ENCODE assay signal across 12 mouse cellular contexts in genomic region chr19:53889555-53889954, GRCm38 (mm10). TPM values are rescaled to one million over a fixed set of nuclear protein-coding genes. Genes with fewer than 3 reads are reported as not detected.
DNase-seq lines count a peak whose midpoint lies in the region.
"Had no signal": no experiment of that assay in that cellular context is flagged by ENCODE, and none has a peak within 500 bp of the region (broad histone marks: within the 10 kb centered on the region; RNA-seq: fewer than 3 reads in every experiment).

No protein-coding gene starts in this region.

- peak; percentile 61 to 65 for DNase-seq in spleen, postnatal 36 days (ENCODE audit: low spot score in 2 of 2)
- no peak for DNase-seq in spleen, postnatal 14 days (ENCODE audit: low spot score in 2 of 2)
- DNase-seq in T-cell, adult 2 months (ENCODE audit: low spot score): peak; percentile 67
- peak; percentile 73 for DNase-seq in naive thymus-derived CD4-positive, alpha-beta T cell, adult 2 months (ENCODE audit: low read depth)
- no peak for DNase-seq in embryo, embryonic 11 days
- DNase-seq in layer of hippocampus, adult 9-11 months: no peak
- no peak for DNase-seq in gastrocnemius, postnatal 4 days (ENCODE audit: low spot score in 2 of 2)
- DNase-seq: cerebellum, postnatal 10 days; gastrocnemius, adult 2 months; kidney, adult 11 months; lung, postnatal 14 days; right cerebral cortex, postnatal 14 days had no signal

RNA-seq across cellular contexts. Expression of gene Pdcd4, which starts 2.5 kb away (rescaled TPM):
- total RNA-seq in gastrocnemius, postnatal 4 days (2021): 10 to 100 TPM; 47.6 to 48.9 TPM

RNA-seq across cellular contexts. Expression of gene Shoc2, which starts 54.6 kb away (rescaled TPM):
- total RNA-seq in gastrocnemius, postnatal 4 days (2021): 10 to 100 TPM; 35.3 to 40.7 TPM

RNA-seq across cellular contexts. Expression of gene Bbip1, which starts 54.9 kb away (rescaled TPM):
- 10 to 100 TPM; 36.3 to 45.0 TPM for total RNA-seq in gastrocnemius, postnatal 4 days (2021)

Comparison
In these comparisons a context has a peak if more than half of its experiments do, and no peak if none do; other contexts are left out.
1. DNase-seq: peak in spleen, postnatal 36 days (2 of 2), T-cell, adult 2 months (single experiment) and naive thymus-derived CD4-positive, alpha-beta T cell, adult 2 months (single experiment); none in spleen, postnatal 14 days (0 of 2), embryo, embryonic 11 days (single experiment), layer of hippocampus, adult 9-11 months (single experiment) and gastrocnemius, postnatal 4 days (0 of 2).